Mouse (Mus musculus) embryonic fibroblast, embryonic 13.5 days (primary cell): Measurements from ENCODE around the gene Rcvrn.

ENCODE experiments used
- CTCF ChIP-seq: IDR thresholded peaks from 2 replicates; pipeline ENCODE4 v1.5.1; 2011; ENCODE audit warnings: mild to moderate bottlenecking, control low read depth, low read length, moderate library complexity, borderline replicate concordance; ENCODE audit not compliant: insufficient read depth
- POLR2A ChIP-seq: IDR thresholded peaks from 2 replicates; pipeline ENCODE4 v1.6.1; 2011; ENCODE audit warnings: low read depth, mild to moderate bottlenecking, control low read depth, low read length, moderate library complexity

DNA sequence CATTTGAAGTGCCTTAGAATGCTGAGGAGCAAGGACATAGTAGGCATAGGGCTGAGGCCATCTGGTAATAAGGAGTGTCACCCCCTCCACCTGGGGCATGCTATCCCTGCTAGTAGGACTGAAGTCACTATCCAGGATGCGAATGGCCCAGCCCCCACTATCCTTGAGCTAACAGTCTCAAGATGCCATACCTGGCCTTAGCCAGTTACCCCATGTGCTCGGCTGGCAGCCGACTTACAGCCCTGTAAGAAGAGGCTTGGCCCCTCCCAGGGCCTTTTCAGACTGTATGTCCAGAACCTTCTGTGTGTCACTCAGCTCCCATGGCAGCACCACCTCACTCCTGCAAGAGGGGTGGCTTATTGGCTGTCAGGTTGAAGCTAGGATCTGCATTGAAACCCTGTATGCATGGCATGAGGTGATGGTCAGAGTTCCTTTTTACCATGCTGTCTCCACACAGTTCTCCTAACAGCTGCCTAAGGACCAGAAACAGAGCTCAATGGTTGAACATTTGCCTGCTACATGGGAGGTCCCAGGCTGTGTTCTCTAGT is 26.6 kb upstream of the Rcvrn start:
- TF ChIP-seq POLR2A (no peak), CTCF (no peak)
